Mouse (Mus musculus): ENCODE results near the gene Abat.
A peak's percentile ranks its signal among the peaks of the same experiment; 100 is the strongest.

DNA sequence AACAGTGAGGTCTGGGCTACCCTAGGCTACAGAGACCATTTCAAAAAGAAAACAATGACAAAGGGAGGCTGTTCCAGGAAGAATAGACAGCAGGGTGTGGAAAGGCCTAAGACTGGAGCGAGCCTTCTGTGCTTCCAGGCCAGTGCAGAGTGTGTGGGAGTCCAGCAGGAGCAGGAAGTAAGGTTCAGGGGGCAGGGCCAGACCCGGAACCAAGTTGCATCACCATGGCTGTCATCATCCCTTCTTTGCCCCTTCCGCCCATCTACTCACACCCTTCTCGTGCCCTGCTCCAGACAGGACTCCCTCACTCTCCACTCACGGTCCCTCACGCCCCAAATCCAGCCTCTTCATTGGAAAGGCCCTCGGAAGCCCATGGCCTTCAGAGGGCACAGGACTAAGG lies 154.0 kb downstream of the Abat start:
- TF ChIP-seq CTCF (IDR thresholded peaks at IDR 0.05; ENCODE audit: control insufficient read depth, insufficient read depth, insufficient read length), result no peak
- peak; percentile 78 for TF ChIP-seq CEBPB (IDR thresholded peaks at IDR 0.05; ENCODE audit: low read depth)
- TF ChIP-seq MAX (IDR thresholded peaks at IDR 0.05), result no peak
- no peak for TF ChIP-seq MYOD1 (IDR thresholded peaks at IDR 0.05; ENCODE audit: control insufficient read depth, insufficient read length, low read depth)
- no peak for TF ChIP-seq USF1 (IDR thresholded peaks at IDR 0.05; ENCODE audit: low read depth)
- no peak for TF ChIP-seq FOSL1 (IDR thresholded peaks at IDR 0.05; ENCODE audit: insufficient read depth, low read length, poor library complexity, severe bottlenecking)

Measured in C2C12 (cell line).